8 mouse cellular contexts compared by ENCODE assay signal in the genomic region with DNA sequence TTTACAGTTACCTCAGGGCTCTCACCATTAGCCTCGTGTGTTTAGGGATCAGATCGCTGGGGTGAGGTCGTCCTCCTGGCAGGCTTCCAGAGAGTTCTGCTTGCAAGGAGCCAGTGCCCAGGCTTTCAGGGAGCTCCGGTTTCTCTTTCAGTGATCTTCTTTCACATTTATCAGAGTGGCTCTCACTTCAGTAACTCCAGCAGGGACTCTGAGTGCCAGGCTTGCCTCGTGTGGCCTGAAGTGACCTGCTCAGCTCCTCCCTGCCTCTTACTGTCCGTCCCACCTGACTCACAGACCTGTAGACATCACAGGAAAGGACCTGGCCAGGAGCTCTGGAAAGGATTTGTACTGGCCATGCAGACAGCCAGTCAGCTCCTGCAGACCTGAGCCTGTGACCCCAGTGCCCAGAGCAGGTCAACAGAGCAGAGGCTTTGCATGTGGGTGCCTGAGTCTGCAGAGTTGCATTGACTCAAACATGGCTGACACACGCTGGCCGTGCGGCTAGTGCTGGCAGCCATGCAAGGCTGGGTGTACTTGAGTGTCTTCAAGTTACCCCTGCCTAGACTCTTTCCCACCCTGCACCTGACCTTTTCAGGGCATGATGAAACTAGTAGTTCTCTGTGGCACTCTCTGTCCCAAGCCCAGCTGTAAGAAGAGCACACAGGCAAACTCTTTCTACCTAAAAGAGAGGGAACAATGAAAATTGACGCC.
A peak's percentile ranks its signal among the peaks of the same experiment; 100 is the strongest.
DNase-seq lines count a peak whose midpoint lies in the region; ATAC-seq lines count a peak whose summit lies in the region.

No protein-coding gene starts in this region.

- no peaks in the 10 kb centered on the region for H3K27me3 ChIP-seq in heart, embryonic 15.5 days
- no peaks in the 10 kb centered on the region for H3K27me3 ChIP-seq in midbrain, embryonic 13.5 days

- no peak overlapping the region for H3K9ac ChIP-seq in heart, embryonic 15.5 days
- no peak overlapping the region for H3K9ac ChIP-seq in midbrain, embryonic 13.5 days (replicated peaks)

- H3K4me2 ChIP-seq in heart, embryonic 15.5 days, result no peak overlapping the region
- no peak overlapping the region for H3K4me2 ChIP-seq in midbrain, embryonic 13.5 days (replicated peaks)

- H3K4me1 ChIP-seq in heart, embryonic 15.5 days (replicated peaks), result peaks cover 38% of the 10 kb centered on the region
- peaks cover 39% of the 10 kb centered on the region for H3K4me1 ChIP-seq in midbrain, embryonic 13.5 days (replicated peaks)

- H3K36me3 ChIP-seq in heart, embryonic 15.5 days, result no peaks in the 10 kb centered on the region
- 0 out of 2 replicates have a peak, but pooled peaks cover 4% of the 10 kb centered on the region for H3K36me3 ChIP-seq in midbrain, embryonic 13.5 days

- no peak; the same call in 1 of the 2 replicates for ATAC-seq in heart, embryonic 15.5 days (replicated peaks; ENCODE audit: insufficient number of reproducible peaks, insufficient read depth, low FRiP score, low read depth)
- ATAC-seq in midbrain, embryonic 13.5 days, result peak; percentile 21
- no peak for ATAC-seq in monocyte, adult 5-6 weeks (replicated peaks; ENCODE audit: insufficient number of reproducible peaks, low FRiP score, low TSS enrichment, poor library complexity, severe bottlenecking)
- no peak for ATAC-seq in megakaryocyte-erythroid progenitor cell, adult 5-6 weeks (replicated peaks; ENCODE audit: low FRiP score, low TSS enrichment, poor library complexity, severe bottlenecking)

- H3K27ac ChIP-seq in heart, embryonic 15.5 days, result peak overlapping the region; percentile 78
- H3K27ac ChIP-seq in midbrain, embryonic 13.5 days, result peak overlapping the region; percentile 30; the same call in 1 of the 2 replicates

- no peaks in the 10 kb centered on the region for H3K9me3 ChIP-seq in heart, embryonic 15.5 days (replicated peaks)
- H3K9me3 ChIP-seq in midbrain, embryonic 13.5 days, result no peaks in the 10 kb centered on the region

- peak; percentile 48 for DNase-seq in retina, postnatal 1 day
- DNase-seq in retina, embryonic 14.5 days (ENCODE audit: low spot score), result no peak
- peak; percentile 50 to 63 for DNase-seq in kidney, postnatal 4 days
- DNase-seq in cerebellum, adult 11-12 months, result no peak

- 46% methylated on average over 10 of the region's 10 CpGs for WGBS in heart, embryonic 15.5 days
- 68% methylated on average over 10 of the region's 10 CpGs for WGBS in midbrain, embryonic 13.5 days

- H3K4me3 ChIP-seq in heart, embryonic 15.5 days, result no peak overlapping the region
- H3K4me3 ChIP-seq in midbrain, embryonic 13.5 days (replicated peaks), result no peak overlapping the region

Comparison
In these comparisons a context has a peak if more than half of its experiments do, and no peak if none do; other contexts are left out.
1. DNase-seq: peak in retina, postnatal 1 day (single experiment) and kidney, postnatal 4 days (2 of 2); none in retina, embryonic 14.5 days (single experiment) and cerebellum, adult 11-12 months (single experiment).